Mouse (Mus musculus) spleen, adult 2 months (tissue): Measurements from ENCODE around the gene Mapk12.

Experiments
- CTCF ChIP-seq: fragments of 200-500 bp; IDR thresholded peaks from 2 replicates; pipeline ENCODE4 v1.5.1; 2011; ENCODE audit warnings: mild to moderate bottlenecking, inconsistent platforms; ENCODE audit not compliant: insufficient read depth, insufficient read length, insufficient replicate concordance; ENCODE audit errors: extremely low read depth
- POLR2A ChIP-seq: fragments of 200-500 bp; IDR thresholded peaks from 2 replicates; pipeline ENCODE4 v1.6.1; 2011; ENCODE audit warnings: low read depth, low read length, inconsistent platforms

DNA sequence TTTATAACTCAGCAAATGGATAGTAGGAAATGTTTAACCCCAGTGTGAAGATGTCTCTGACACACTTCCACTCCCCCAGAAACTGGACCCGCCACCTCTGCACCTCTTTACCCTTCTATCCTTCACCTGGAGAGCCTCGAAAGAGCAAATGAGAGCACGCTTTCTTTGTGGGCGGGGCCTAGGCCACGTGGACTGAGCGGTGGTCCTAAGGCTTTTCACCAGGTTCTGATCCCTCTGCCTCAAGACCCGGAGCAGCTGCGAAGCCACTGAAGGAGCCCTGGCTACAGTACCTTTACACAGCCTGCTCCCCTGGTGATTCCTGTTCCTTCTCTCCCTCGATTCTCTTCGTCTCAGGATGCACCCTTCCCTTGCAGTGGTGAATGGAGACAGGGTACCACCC lies 7.0 kb upstream of the Mapk12 start:
- TF ChIP-seq CTCF (no peak), POLR2A (no peak)
